Mouse (Mus musculus) liver, embryonic 11.5 days (tissue): Measurements from ENCODE around the gene Nrsn2. TPM values are rescaled to one million over a fixed set of nuclear protein-coding genes. Genes with fewer than 3 reads are reported as not detected.

Experiments used
- ATAC-seq: fragments of 200-750 bp; cut with Nextera tagmentation; replicated peaks from 2 replicates; pipeline ENCODE4 v1.8.0; 2017; ENCODE audit warnings: moderate number of reproducible peaks, mild to moderate bottlenecking, moderate TSS enrichment, moderate library complexity; ENCODE audit not compliant: low FRiP score
- DNase-seq: peaks from one replicate; pipeline ENCODE4 v3.0.0-alpha.2; 2017; ENCODE audit warnings: low spot score
- H3K27ac ChIP-seq: fragments of 300-500 bp; sonication (generic); 2 replicates; pipeline ENCODE4 v1.5.1; 2014; ENCODE audit warnings: mild to moderate bottlenecking, low read depth, low read length, control low read depth
- H3K27me3 ChIP-seq: fragments of 300-500 bp; sonication (generic); replicated peaks from 2 replicates; pipeline ENCODE4 v1.6.1; 2014; ENCODE audit warnings: low read length, mixed read lengths; ENCODE audit not compliant: control insufficient read depth, insufficient read depth
- H3K36me3 ChIP-seq: fragments of 300-500 bp; sonication (generic); 2 replicates; pipeline ENCODE4 v1.6.1; 2014; ENCODE audit warnings: mild to moderate bottlenecking, low read length, moderate library complexity, mixed read lengths; ENCODE audit not compliant: control insufficient read depth, insufficient read depth
- H3K4me1 ChIP-seq: fragments of 300-500 bp; sonication (generic); replicated peaks from 2 replicates; pipeline ENCODE4 v1.6.1; 2014; ENCODE audit warnings: low read length, mixed read lengths; ENCODE audit not compliant: control insufficient read depth, insufficient read depth
- H3K4me2 ChIP-seq: fragments of 300-500 bp; sonication (generic); 2 replicates; pipeline ENCODE4 v1.6.1; 2014; ENCODE audit warnings: mild to moderate bottlenecking, control low read depth, moderate library complexity
- H3K4me3 ChIP-seq: fragments of 300-500 bp; sonication (generic); 2 replicates; pipeline ENCODE4 v1.5.1; 2014; ENCODE audit warnings: low read depth, low read length, control low read depth
- H3K9ac ChIP-seq: fragments of 300-500 bp; sonication (generic); 2 replicates; pipeline ENCODE4 v1.6.1; 2014; ENCODE audit warnings: low read depth, low read length, control low read depth
- H3K9me3 ChIP-seq: fragments of 300-500 bp; sonication (generic); 2 replicates; pipeline ENCODE4 v1.6.1; 2016; ENCODE audit warnings: low read length, inconsistent platforms, mixed read lengths; ENCODE audit not compliant: control insufficient read depth
- WGBS: fragments of 180-500 bp; shearing (Covaris S2); extraction: QIAGEN DNeasy Blood & Tissue Kit; methylation state at CpG from one replicate; pipeline ENCODE4 v1.1.7; 2014; 5-methylcytosine and 5-hydroxymethylcytosine counted together
- polyA plus RNA-seq: library from polyadenylated mRNA; unstranded; fragments of >200 nt; fragmentation: Nextera tagmentation; extraction: Ambion mirVana; gene quantifications from 2 replicates; pipeline ENCODE4 v1.2.1, GENCODE M21; 2014

Nrsn2 gene
- polyA plus RNA-seq, 1 experiment from 2014 or later, result 0.45 TPM

GRCm38 (mm10) chr2:152396110-152397003, 19.9 kb upstream of the Nrsn2 start:
- ATAC-seq, result peak; percentile 72

DNA sequence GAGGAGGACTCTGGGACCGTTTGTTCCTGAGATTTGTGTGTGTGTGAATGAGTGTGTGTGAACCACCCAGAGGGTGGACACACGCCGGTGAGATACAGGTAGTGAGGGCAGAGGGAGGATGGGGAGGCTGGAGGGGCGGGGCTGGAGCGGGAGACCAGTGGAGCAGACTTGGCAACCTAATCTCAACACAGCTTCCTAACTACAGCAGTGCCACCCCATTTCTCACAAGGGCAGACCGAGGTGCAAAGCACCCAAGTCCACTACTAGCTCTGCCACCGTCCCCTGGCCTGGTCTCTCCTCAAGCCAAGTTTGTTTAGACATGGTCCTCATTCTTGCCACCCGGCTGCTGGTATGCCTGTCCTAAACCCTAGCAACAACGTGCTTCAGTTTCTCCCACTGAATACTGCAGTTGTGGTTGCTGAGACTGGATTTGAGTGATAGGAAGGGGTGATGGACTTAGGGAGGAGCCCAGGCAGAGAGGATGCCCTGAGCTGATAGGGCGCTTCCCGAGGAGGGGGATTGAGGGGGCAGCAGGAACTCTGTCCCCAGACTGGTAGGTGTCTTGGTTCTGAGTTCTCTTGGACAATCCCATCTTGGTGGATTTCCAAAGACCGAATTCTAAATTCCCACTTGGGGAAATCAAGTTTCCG, 19.0 kb upstream of the Nrsn2 start:
- H3K4me2 ChIP-seq, result peak overlapping the region; percentile 99
- H3K36me3 ChIP-seq, result no peaks in the 10 kb centered on the region
- peak overlapping the region; percentile 76 for H3K9ac ChIP-seq
- peaks cover 40% of the 10 kb centered on the region for H3K4me1 ChIP-seq
- ATAC-seq, result no peak
- H3K27ac ChIP-seq, result peak overlapping the region; percentile 34
- DNase-seq, result no peak
- H3K4me3 ChIP-seq, result peak overlapping the region; percentile 74
- no peaks in the 10 kb centered on the region for H3K9me3 ChIP-seq
- 26% methylated on average over 13 of the region's 13 CpGs for WGBS
- no peaks in the 10 kb centered on the region for H3K27me3 ChIP-seq

More at GRCm38 (mm10) chr2:152396110-152397003, 19.9 kb upstream of the Nrsn2 start:
- peak overlapping the region; percentile 100 for H3K27ac ChIP-seq
- H3K9ac ChIP-seq, result peak overlapping the region; percentile 76
- H3K9me3 ChIP-seq, result no peaks in the 10 kb centered on the region
- no peaks in the 10 kb centered on the region for H3K27me3 ChIP-seq
- H3K4me2 ChIP-seq, result peak overlapping the region; percentile 99
- WGBS, result under 1% methylated on average over 45 of the region's 46 CpGs
- peaks cover 40% of the 10 kb centered on the region for H3K4me1 ChIP-seq
- H3K36me3 ChIP-seq, result no peaks in the 10 kb centered on the region
- H3K4me3 ChIP-seq, result peak overlapping the region; percentile 74
- peak; percentile 97 for DNase-seq

DNA sequence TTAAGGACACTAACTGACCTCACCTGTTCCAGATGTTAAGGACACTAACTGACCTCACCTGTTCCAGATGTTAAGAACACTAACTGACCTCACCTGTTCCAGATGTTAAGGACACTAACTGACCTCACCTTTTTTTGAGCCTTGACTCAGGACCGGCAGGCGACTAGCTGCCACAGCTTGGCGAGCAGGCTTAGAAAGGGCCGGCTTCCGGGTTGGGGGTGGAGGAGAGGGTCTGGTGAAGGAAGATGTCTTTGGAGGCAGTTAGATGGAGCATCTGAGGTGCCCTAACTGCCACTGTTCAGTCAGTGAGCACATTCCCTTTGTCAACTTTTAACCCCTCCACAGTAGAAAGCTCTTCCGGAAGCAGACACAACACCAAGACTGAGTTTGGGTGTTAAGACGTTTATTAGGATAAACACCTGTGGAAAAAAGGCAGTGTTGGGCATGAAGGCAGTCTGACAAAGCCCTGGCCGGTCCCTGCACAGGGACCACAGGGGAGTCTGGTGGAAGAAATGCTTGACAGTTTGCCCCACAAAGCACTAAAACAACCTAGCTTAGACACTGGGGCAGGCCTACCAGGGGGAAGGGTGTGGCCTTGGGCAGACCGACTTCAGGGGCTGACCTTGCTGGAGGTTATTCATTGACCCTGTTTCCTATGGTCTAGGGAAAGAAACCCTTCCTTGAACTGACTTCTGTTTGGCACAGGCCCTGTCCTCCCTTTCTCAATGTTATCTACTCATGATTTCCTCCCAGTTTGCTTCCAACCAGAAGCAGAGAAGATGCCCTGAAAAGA, 17.0 kb upstream of the Nrsn2 start:
- Histone ChIP-seq H3K36me3 (no peaks in the 10 kb centered on the region), H3K27ac (no peak overlapping the region), H3K4me2 (peak overlapping the region; percentile 99), H3K27me3 (no peaks in the 10 kb centered on the region), H3K4me1 (peaks cover 27% of the 10 kb centered on the region), H3K9me3 (no peaks in the 10 kb centered on the region), H3K4me3 (no peak overlapping the region), H3K9ac (no peak overlapping the region)
- WGBS, result 63% methylated on average over 9 of the region's 9 CpGs
- ATAC-seq (no peak), DNase-seq (no peak)

DNA sequence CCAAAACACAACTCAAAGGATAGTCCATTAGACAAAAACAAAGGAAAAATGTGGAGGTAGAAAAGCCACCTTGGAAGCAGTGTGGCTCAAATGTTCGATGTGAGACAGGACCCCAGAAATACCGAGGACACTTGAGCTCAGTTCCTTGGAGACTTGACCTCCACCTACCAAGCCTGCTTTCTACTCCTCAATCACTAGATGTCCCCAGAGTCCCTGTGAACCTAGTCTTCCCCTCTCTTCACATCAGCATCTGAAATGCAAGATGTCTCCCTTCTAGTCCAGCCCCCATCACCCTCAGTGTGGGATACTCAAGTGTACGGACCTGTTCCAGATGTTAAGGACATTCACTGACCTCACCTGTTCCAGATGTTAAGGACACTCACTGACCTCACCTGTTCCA, 16.3 kb upstream of the Nrsn2 start:
- no peaks in the 10 kb centered on the region for H3K36me3 ChIP-seq
- H3K4me3 ChIP-seq, result no peak overlapping the region
- H3K9me3 ChIP-seq, result no peaks in the 10 kb centered on the region
- H3K4me1 ChIP-seq, result peaks cover 27% of the 10 kb centered on the region
- WGBS, result 17% methylated on average over 3 of the region's 3 CpGs
- H3K27ac ChIP-seq, result no peak overlapping the region
- DNase-seq, result no peak
- no peaks in the 10 kb centered on the region for H3K27me3 ChIP-seq
- no peak overlapping the region for H3K4me2 ChIP-seq
- H3K9ac ChIP-seq, result no peak overlapping the region
- no peak for ATAC-seq

- H3K9me3 ChIP-seq, result no peaks in the 10 kb centered on the region
- WGBS, result 82% methylated on average over 4 of the region's 4 CpGs
- ATAC-seq, result no peak
- H3K27me3 ChIP-seq, result no peaks in the 10 kb centered on the region
- H3K4me3 ChIP-seq, result no peak overlapping the region
- no peak overlapping the region for H3K4me2 ChIP-seq
- H3K9ac ChIP-seq, result no peak overlapping the region
- H3K27ac ChIP-seq, result no peak overlapping the region
- DNase-seq, result no peak
- H3K4me1 ChIP-seq, result no peaks in the 10 kb centered on the region
- H3K36me3 ChIP-seq, result no peaks in the 10 kb centered on the region
Measured at GRCm38 (mm10) chr2:152384191-152384590, 7.8 kb upstream of the Nrsn2 start.

GRCm38 (mm10) chr2:152375652-152376344, 640 bp downstream of the Nrsn2 start:
- Histone ChIP-seq H3K36me3 (no peaks in the 10 kb centered on the region), H3K9ac (no peak overlapping the region), H3K4me2 (peak overlapping the region; percentile 25; the same call in 1 of the 2 replicates), H3K27ac (no peak overlapping the region), H3K4me1 (no peaks in the 10 kb centered on the region), H3K9me3 (no peaks in the 10 kb centered on the region), H3K27me3 (peaks cover 40% of the 10 kb centered on the region), H3K4me3 (no peak overlapping the region)
- WGBS, result 10% methylated on average over 21 of the region's 21 CpGs
- ATAC-seq, result no peak
- DNase-seq, result no peak

GRCm38 (mm10) chr2:152373547-152373946, 2.9 kb downstream of the Nrsn2 start:
- Histone ChIP-seq H3K9ac (no peak overlapping the region), H3K27ac (no peak overlapping the region), H3K4me2 (no peak overlapping the region), H3K4me1 (no peaks in the 10 kb centered on the region), H3K9me3 (no peaks in the 10 kb centered on the region), H3K36me3 (no peaks in the 10 kb centered on the region), H3K27me3 (peaks cover 40% of the 10 kb centered on the region), H3K4me3 (no peak overlapping the region)
- ATAC-seq, result no peak
- 72% methylated on average over 9 of the region's 9 CpGs for WGBS
- DNase-seq, result no peak

- H3K27me3 ChIP-seq, result peaks cover 39% of the 10 kb centered on the region
- WGBS, result 53% methylated on average over 4 of the region's 4 CpGs
- ATAC-seq, result no peak
Measured at GRCm38 (mm10) chr2:152372661-152373060, 3.8 kb downstream of the Nrsn2 start.

More at GRCm38 (mm10) chr2:152372661-152373060, 3.8 kb downstream of the Nrsn2 start:
- Histone ChIP-seq H3K4me2 (no peak overlapping the region), H3K9me3 (no peaks in the 10 kb centered on the region), H3K9ac (no peak overlapping the region), H3K4me1 (no peaks in the 10 kb centered on the region), H3K4me3 (no peak overlapping the region), H3K36me3 (no peaks in the 10 kb centered on the region), H3K27ac (no peak overlapping the region)
- no peak for DNase-seq
